Mouse (Mus musculus) urinary bladder, postnatal 10 days (tissue): ENCODE measurements around the gene Grk3.

ENCODE experiments used
- DNase-seq: peaks from one replicate; pipeline ENCODE4 v3.0.0; 2022; ENCODE audit warnings: low spot score

Gene Grk3

GRCm38 (mm10) chr5:112868620-112869019 is 147.0 kb downstream of the Grk3 start:
- DNase-seq: no peak

DNA sequence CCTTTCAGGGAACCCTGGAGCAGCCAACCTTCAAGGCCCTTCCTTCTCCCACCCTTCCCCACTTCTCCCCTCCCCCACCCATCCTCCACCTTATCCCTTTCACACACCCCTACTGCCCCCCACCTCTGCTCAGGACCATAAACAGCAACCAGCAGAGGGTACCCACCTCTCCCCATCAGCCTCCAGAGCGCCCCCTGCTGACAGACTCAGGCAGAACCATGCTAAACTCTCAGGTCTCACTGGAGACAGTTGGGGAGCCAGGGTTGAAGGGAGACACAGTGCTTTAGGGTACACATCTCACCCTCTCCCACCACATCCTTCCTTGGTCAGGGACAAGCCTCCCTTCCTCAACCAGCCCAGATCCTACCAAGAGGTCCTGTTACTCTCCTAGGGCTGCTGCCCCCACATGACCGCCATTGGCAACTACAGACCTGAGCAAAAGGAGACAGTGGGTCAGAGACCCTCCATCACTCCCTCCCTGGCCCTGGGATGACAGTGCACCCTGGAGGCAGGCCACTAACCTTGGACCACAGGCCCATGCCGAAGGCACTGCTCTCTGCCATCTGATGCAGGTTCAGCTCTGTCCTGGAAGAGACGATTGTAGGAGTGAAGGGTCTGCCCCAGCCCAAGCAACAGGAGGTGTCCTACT is 150.7 kb downstream of the Grk3 start:
- no peak for DNase-seq
